Mouse (Mus musculus) megakaryocyte, embryonic 14.5 days (primary cell): ENCODE results near the gene Ifnar1.

Experiments
- FLI1 ChIP-seq: IDR thresholded peaks from 2 replicates; pipeline ENCODE4 v1.6.1; 2012; ENCODE audit warnings: low read length, inconsistent platforms, mixed read lengths
- GATA1 ChIP-seq: IDR thresholded peaks from 3 replicates; pipeline ENCODE4 v1.6.1; 2012; ENCODE audit warnings: mixed read lengths, low read length, inconsistent platforms, borderline replicate concordance

GRCm38 (mm10) chr16:91534888-91535287 is 49.9 kb downstream of the Ifnar1 start:
- TF ChIP-seq GATA1 = no peak
- no peak for TF ChIP-seq FLI1
